Mouse (Mus musculus): Measurements from ENCODE around the gene Bud13.

GRCm38 (mm10) chr9:46328572-46329249 is 45.9 kb downstream of the Bud13 start:
- TF ChIP-seq CTCF (conservative IDR thresholded peaks at IDR 0.05; ENCODE audit: insufficient read depth, insufficient read length, low read depth, low read length) (no peak), POLR2A (IDR thresholded peaks at IDR 0.05; ENCODE audit: low read depth, low read length) (no peak)

Data from kidney, adult 2 months (tissue).